Mouse (Mus musculus): Measurements from ENCODE around the gene Tbc1d8.

The Tbc1d8 gene

DNA sequence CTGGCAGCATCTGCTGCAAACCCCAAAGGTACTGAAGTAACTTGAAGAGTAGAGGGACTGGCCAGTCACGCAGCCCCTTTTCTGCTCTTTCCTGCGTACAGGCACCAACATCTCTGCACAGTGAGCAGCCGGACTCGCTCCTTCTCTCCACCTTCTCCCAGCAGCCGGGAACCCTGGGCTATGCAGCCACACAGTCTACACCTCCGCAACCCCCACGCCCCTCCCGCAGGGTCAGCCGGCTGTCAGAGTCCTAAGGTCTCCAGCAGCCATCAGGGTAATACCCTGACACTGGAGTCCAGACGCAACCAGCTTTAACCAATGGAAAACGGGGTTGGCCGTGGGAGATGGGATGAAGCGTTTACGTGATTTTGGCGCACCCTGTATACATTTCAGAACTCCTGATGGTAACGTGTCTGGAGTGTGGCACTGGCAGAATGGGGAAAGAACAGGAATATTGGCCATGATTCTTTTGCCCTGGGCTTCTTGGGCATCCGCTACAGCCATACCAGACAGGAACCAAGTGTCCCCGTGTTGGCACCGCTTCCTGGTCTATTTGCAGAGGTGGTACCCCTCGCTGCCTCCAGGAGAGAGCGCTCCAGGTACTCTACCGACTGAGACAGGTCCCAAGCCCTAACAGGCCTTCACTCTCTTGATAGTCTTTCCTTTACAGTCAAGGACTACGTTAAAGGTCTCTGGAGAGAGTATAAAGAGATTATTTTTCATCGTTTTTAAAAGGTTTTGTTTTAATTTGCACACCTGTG lies 116.6 kb downstream of the Tbc1d8 start:
- no peak for DNase-seq

DNA sequence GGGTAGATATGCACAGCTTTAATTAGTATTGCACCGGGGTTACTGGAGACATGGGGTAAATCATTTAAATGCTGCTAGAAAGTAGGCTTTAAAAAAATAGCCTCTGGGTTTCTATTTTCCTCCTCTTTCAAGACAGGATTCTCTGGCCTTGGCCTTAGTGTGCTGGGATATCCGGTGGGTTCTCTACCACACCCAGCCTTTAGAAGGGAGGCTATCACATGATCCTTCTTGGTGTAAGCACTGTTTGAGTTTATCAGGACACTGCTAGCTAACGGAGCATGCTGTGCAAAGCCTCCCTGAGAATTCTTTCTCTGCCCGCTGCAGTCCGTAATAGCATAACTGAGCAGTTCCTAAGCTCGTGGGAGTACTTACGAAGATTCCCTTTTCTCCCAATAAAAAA lies 129.1 kb downstream of the Tbc1d8 start:
- no peak for DNase-seq

DNA sequence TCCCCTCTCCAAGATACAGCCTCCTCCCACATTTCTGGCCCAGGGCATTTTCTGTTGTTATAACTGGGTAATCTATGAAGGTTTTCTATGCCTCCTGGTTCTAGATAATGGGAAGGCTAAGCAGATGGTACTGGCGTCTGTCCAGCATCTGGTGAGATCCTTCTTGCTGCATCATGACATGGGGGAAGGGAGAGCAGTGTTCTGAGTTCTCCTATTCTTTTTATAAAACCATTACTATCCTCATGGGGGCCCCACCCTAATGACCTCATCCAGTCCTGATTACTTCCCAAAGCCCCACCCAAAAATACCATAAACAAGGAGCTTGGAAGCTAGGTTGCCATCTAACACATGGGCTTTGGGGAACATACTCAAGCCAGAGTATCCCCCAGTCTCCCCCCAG lies 129.6 kb downstream of the Tbc1d8 start:
- DNase-seq = no peak

DNA sequence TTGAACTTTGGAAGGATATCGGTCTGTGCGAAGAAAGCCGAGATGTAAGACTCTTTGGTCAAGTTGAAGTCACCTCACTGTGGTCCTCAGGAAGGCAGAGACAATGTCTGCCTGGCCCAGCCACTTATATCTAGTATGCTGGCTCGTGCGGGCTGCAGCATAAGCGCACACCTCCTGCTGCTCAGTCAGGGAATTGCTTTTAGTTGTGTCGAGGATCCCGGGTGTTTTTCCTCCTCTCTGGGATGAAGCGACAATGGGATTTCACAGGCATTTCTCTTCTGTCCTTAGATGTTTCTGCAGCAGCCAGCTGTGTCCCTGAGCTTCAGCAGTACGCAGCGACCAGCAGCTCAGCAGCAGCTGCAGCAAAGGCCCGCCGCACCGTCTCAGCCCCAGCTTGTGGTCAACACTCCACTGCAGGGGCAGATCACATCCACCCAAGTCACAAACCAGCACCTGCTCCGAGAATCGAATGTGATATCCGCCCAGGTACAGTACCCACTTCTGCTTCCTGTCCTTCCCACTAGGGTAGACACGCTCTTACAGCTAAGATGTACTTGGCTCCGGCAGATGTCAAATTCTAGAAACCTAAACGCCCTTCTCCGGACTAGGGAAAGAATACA lies 133.5 kb downstream of the Tbc1d8 start:
- DNase-seq = no peak

DNA sequence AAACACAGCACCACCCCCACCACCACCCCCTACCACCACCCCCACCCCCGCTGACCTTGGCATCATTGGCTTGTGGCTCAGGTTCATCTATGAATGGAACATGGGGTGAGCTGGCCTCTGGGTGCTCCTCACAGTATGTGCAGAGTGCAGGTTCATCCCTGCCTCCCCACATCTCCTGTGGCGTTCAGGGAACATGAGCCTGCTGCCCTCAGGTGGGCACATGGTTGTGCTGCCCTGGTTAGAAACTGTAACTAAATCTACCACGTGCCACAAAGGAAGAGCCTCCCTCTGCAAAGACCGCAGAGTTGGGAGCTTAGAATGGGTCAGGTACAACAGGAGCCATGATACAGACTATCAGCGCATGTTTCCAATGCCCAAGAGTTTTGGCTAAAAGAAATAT lies 135.3 kb downstream of the Tbc1d8 start:
- no peak for DNase-seq

DNA sequence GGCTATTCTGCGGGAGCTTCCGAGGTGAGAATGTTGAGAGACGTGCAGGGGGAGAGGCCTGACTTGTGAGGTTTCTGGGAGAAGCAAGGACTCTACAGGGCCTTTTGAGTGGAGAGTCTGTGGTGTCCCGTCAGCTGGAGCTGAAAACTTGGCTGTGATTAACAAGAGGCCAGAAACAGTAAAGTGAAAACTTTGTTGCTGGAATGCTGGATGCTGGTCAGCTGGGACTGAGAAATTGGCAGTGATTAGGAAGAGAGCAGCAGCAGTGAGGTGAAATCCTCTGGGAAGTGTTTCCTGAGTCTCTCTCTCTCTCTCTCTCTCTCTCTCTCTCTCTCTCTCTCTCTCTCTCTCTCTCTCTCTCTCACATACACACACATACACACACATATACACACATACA lies 136.7 kb downstream of the Tbc1d8 start:
- no peak for DNase-seq

DNA sequence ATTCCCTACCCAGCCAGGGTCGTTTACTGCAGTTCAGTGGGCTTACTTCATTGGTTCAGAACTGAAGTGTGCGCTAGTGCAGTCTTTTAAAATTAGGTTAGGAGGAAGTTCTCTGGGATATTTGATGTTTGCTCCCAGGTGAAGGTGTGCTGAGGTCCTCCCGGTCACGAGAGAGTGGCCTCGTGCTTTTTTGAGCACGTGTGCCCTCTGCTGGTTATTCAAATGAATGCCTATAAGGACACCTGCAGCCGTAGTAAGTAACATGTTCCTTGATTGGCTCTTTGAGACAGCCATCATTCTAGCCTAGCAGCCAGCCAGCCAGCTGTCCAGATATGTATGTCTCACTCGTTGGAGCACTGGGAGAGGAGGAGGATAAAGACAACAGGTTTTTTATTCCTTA lies 137.9 kb downstream of the Tbc1d8 start:
- peak; percentile 56 to 64 for DNase-seq

DNA sequence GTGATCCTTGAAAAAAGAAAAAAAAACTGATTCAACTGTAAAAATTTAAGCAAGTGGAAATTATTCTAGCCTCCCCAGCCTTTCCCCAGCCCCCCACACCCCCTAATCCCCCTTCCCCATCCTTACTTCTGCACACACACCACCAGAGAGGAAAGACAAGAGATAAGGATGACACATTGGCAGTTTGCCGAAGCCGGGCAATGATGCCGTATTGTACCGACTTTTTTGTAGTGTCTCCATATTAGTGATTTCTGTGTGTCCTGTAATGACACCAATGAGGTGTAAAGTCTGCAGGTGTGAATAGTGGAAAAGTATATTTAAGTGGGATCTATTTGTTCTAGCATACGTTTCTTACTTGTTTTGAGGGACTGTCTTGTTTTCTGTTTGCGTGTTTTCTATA lies 138.4 kb downstream of the Tbc1d8 start:
- no peak for DNase-seq

DNA sequence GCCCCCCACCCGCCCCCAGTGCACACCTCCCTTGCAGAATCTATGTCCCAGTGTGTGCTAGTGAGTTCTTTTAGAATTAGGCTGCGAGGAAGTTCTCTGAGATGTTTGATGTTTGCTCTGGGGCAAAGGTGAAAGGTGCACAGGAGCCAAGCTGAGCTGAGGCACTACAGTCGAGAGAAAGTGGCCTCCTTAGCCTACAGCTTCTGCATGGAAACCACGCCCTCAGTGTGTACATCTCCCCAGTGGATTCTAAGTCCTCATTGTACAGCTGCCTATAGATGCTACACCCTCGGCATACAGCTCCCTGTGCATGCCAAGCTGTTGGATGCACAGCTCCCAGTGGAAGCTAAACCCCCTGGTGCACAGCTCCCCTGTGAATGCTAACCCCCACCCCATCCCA lies 139.1 kb downstream of the Tbc1d8 start:
- DNase-seq = no peak

DNA sequence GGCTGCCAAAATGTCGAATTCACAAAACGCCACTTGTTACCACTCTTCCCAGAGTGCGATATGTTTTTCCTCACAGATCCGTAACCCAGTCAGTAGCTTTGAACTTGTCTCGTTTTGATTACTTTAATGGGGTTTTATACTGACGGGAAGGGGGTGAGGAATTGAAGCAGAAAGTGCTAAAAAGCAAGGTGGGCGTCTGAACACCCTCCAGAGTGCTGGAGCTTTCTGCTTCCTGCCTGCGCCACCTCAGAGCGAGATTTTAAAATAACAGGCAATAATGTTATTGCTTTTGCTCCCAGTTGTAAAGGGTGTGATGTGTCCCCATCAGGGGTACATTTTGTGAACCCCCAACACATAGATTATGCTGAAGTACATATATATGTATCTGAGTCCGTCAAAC lies 139.7 kb downstream of the Tbc1d8 start:
- DNase-seq = no peak

DNA sequence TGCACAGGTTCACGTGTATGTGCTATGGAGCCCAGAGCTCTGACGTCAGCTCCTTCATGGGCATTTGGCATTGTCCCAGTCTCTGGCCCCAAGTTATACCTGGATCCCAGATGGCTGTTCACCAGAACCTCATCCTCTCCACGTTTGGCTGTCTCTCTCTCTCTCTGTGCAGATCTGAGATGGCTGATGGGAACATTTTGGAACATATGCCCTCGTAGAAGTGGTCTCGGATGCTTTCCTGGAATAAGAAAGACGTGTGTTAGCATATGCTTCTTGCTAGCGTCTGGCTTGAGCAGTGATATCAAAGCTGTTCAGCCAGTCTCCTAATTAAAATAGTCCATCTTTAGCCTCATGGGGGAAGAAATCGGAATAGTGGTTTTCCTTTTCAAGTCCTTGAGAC lies 141.8 kb downstream of the Tbc1d8 start:
- DNase-seq = no peak

DNA sequence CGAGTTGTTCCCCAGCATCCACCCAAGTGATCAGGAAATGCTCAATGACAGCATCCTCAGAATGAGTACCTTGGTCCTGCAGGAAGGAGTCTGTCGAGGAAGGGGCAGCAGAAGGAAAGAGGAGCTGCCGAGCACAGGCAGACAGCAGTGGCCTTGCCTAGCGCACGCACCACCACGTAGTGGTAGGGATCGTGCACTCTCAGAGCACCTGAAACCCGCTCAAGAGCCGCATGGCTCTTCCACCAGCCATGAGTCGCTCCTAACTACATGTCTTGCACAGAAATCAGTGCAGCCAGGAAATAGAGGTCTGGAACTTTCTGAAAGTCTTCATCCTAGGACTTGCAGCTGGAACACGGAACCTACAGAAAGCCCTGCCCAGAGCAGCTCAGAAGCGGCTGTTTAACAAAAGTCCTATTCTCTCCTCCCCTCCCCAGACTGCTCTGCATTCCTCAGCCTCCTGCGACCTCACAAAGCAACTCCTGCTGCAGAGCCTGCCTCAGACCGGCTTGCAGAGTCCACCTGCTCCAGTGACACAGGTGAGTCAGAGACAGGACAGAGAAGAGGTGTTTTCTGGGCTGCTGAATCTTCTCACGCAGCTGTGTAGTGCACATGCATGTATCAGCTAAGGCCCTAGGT lies 142.9 kb downstream of the Tbc1d8 start:
- DNase-seq = no peak

DNA sequence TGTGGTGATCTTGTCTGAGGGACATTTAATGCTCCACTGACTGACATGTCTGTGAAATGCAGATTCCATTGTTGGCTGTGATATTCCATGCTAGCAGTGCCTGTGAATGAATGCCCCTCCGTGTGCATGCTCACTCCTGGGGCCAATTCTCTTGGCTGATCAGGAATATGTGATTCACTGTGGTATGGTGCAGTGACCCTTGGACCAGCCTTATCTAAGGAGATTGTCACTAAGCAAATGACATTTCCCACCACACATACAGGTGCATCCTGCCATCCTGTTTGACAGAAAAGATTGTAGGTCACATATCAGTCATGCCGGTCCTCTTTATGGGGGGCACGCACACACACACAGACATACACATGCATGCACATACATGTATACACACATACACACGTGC lies 146.1 kb downstream of the Tbc1d8 start:
- DNase-seq = no peak

DNA sequence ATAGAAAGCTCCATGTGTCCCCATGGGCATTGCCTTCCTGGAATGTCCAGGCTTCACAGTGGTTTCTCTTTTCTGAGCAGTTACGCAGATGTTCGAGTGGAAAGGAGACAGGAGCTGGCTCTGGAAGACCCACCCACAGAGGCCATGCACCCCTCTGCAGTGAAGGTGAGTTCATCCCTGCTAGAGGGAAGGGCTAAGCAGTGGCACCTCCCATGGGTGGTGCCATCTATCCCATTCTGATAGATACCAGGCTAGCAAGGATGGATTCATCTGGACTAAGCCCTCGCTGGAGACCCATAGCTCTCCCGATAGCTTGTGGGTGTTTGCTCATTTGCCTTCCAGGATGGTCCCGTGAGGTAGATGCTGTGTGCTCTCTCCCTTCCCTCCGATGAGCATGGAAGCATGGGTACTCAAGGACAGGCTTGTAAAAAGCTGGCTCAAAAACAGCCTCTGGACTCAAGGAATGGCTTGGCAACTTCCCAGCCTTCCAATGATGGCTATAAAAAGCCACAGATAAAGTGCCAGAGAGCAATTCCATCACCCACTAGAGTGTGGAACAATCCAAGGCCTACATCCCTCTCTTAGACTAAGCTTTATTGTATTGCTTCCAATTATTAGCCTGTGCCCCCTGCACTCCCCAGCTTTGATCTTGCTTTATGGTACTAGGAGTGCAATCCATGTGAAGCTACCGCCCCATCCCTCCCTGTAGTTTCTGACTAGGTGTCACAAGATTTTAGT lies 147.5 kb downstream of the Tbc1d8 start:
- no peak for DNase-seq

DNA sequence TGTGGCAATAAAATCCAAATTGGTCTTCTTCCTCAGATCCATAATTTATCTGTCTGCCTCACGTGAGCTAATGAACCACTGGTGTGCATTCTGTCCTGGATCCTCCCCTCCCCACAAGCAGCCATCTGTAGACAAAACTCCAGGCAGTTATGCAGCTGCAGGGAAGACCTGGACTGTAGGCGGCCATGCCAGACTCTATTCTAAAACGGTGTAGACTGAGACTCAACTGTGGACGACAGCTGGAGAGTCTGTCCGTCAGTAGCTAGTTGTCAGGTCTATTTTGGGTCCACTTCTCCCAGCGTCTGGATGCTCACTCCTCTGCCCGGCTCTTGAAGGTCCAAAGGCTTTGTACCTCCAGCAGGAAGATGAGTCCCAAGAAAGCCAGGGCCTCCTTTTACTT lies 151.0 kb downstream of the Tbc1d8 start:
- peak in 1 of 2 experiments; percentile 13 for DNase-seq

DNA sequence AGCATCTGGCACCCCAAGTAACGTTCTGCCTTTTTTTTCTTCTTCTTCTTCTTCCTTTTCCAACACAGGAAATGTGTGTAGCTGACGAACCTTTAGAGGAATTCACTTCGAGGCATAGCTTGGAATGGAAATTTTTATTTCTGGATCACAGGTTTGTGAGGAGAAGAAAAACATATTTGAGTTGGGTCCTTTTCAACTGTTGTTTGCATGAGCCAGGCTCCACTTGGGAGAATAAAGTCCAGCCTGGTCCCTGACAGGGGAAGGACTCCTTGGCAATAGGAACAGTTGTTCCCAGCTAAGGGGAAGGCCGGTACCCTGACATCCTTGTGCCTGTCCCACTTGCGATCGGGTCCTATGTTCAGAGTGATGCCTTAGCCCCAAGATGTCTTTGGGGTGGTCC lies 153.3 kb downstream of the Tbc1d8 start:
- no peak for DNase-seq

DNA sequence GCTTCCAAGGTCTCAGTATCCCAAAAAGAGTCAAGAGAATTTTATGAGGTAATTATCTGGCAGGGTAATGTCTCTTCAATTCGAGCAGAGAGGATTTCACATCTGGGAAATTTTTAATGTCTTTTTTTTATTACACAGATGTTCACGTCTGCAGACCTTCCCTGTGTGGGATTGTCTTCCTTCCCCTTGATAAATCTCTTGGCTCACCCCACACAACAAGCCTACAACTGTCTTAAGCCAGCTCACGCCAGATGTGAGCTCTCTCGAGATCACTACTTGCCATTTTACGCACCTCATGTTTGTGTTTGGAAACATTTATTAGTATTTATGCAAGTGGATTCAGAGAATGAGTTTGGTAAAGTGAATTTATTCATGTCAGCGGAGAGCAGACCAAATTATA lies 156.6 kb downstream of the Tbc1d8 start:
- no peak for DNase-seq
